Mouse (Mus musculus) heart, embryonic 14.5 days (tissue): ENCODE data around the gene Snx29. TPM values are rescaled to one million over a fixed set of nuclear protein-coding genes. Genes with fewer than 3 reads are reported as not detected.

ENCODE experiments used
- ATAC-seq: fragments of 200-750 bp; cut with Nextera tagmentation; 2 replicates; pipeline ENCODE4 v1.8.0; 2017; ENCODE audit warnings: low read depth, moderate TSS enrichment; ENCODE audit not compliant: insufficient number of reproducible peaks, insufficient read depth, low FRiP score
- H3K27ac ChIP-seq, 2 experiments: fragments of 200-500 bp in 1 of 2; fragments of 300-500 bp in 1 of 2; sonication (generic) in 1 of 2; replicated peaks in 1 of 2; 2 replicates each; pipeline ENCODE4 v1.5.1; 2012 to 2014; ENCODE audit warnings: low read depth in 2 of 2, low read length in 2 of 2, control low read depth in 1 of 2, mild to moderate bottlenecking in 1 of 2, mixed read lengths in 1 of 2; ENCODE audit not compliant: control insufficient read depth in 1 of 2, insufficient read depth in 1 of 2
- H3K27me3 ChIP-seq: fragments of 300-500 bp; sonication (generic); 2 replicates; pipeline ENCODE4 v1.6.1; 2014; ENCODE audit warnings: mild to moderate bottlenecking, low read length, control low read depth; ENCODE audit not compliant: control insufficient read depth, insufficient read depth
- H3K36me3 ChIP-seq: fragments of 300-500 bp; sonication (generic); 2 replicates; pipeline ENCODE4 v1.6.1; 2014; ENCODE audit warnings: mild to moderate bottlenecking, control low read depth, low read length, mixed read lengths; ENCODE audit not compliant: control insufficient read depth, insufficient read depth
- H3K4me1 ChIP-seq, 2 experiments: fragments of 200-500 bp in 1 of 2; fragments of 300-500 bp in 1 of 2; sonication (generic) in 1 of 2; 2 replicates each; pipeline ENCODE4 v1.6.1; 2012 to 2014; ENCODE audit warnings: low read length in 2 of 2, control low read depth in 1 of 2, mixed read lengths in 1 of 2; ENCODE audit not compliant: control insufficient read depth in 2 of 2, insufficient read depth in 2 of 2
- H3K4me2 ChIP-seq: fragments of 300-500 bp; sonication (generic); 2 replicates; pipeline ENCODE4 v1.6.1; 2014; ENCODE audit warnings: mild to moderate bottlenecking, low read length
- H3K4me3 ChIP-seq, 2 experiments: fragments of 200-500 bp in 1 of 2; fragments of 300-500 bp in 1 of 2; sonication (generic) in 1 of 2; 2 replicates each; pipeline ENCODE4 v1.5.1; 2012 to 2014; ENCODE audit warnings: low read length in 2 of 2, mild to moderate bottlenecking in 2 of 2, control low read depth in 1 of 2, low read depth in 1 of 2, moderate library complexity in 1 of 2; ENCODE audit not compliant: control insufficient read depth in 1 of 2, insufficient read depth in 1 of 2
- H3K9ac ChIP-seq: fragments of 300-500 bp; sonication (generic); 2 replicates; pipeline ENCODE4 v1.6.1; 2014; ENCODE audit warnings: mild to moderate bottlenecking, low read length
- H3K9me3 ChIP-seq: fragments of 300-500 bp; sonication (generic); 2 replicates; pipeline ENCODE4 v1.6.1; 2016; ENCODE audit warnings: low read length, control low read depth; ENCODE audit not compliant: control insufficient read depth
- WGBS: fragments of 180-500 bp; shearing (Covaris S2); extraction: QIAGEN DNeasy Blood & Tissue Kit; methylation state at CpG from one replicate; pipeline ENCODE4 v1.1.7; 2014; 5-methylcytosine and 5-hydroxymethylcytosine counted together
- polyA plus RNA-seq: library from polyadenylated mRNA; unstranded; fragments of >200 nt; fragmentation: Nextera tagmentation; extraction: Ambion mirVana; gene quantifications from 2 replicates; pipeline ENCODE4 v1.2.1, GENCODE M21; 2014

Snx29 gene
- polyA plus RNA-seq, 1 experiment from 2014 or later = 7.7 TPM

- Histone ChIP-seq H3K4me3 (no peak overlapping the region), H3K4me2 (no peak overlapping the region), H3K9me3 (no peaks in the 10 kb centered on the region), H3K36me3 (0 out of 2 replicates have a peak, but pooled peaks cover 3% of the 10 kb centered on the region), H3K27ac (no peak overlapping the region), H3K27me3 (no peaks in the 10 kb centered on the region), H3K4me1 (no peaks in the 10 kb centered on the region), H3K9ac (no peak overlapping the region)
- WGBS = 90% methylated on average over 8 of the region's 8 CpGs
- no peak for ATAC-seq
Observed at GRCm38 (mm10) chr16:11757471-11757870, 434.8 kb downstream of the Snx29 start.

GRCm38 (mm10) chr16:11757951-11758350 is 435.2 kb downstream of the Snx29 start:
- H3K4me3 ChIP-seq = no peak overlapping the region
- H3K9me3 ChIP-seq = no peaks in the 10 kb centered on the region
- WGBS = 72% methylated on average over 7 of the region's 7 CpGs
- H3K36me3 ChIP-seq = 0 out of 2 replicates have a peak, but pooled peaks cover 3% of the 10 kb centered on the region
- H3K27ac ChIP-seq = no peak overlapping the region
- H3K4me1 ChIP-seq = no peaks in the 10 kb centered on the region
- H3K4me2 ChIP-seq = no peak overlapping the region
- ATAC-seq = no peak
- H3K9ac ChIP-seq = no peak overlapping the region
- no peaks in the 10 kb centered on the region for H3K27me3 ChIP-seq

- Histone ChIP-seq H3K4me3 (no peak overlapping the region), H3K9me3 (peaks cover 5% of the 10 kb centered on the region; the same call in 1 of the 2 replicates), H3K4me2 (no peak overlapping the region), H3K27me3 (no peaks in the 10 kb centered on the region), H3K4me1 (no peaks in the 10 kb centered on the region), H3K9ac (no peak overlapping the region), H3K36me3 (no peaks in the 10 kb centered on the region), H3K27ac (no peak overlapping the region)
- no peak for ATAC-seq
- WGBS = 59% methylated on average over 2 of the region's 2 CpGs
Observed at GRCm38 (mm10) chr16:11772318-11772717, 449.6 kb downstream of the Snx29 start.

- ATAC-seq = no peak
- Histone ChIP-seq H3K27ac (no peak overlapping the region), H3K27me3 (no peaks in the 10 kb centered on the region)
Observed at GRCm38 (mm10) chr16:11774321-11774720, 451.6 kb downstream of the Snx29 start.

GRCm38 (mm10) chr16:11776528-11776927 is 453.8 kb downstream of the Snx29 start:
- Histone ChIP-seq H3K4me2 (no peak overlapping the region), H3K27ac (no peak overlapping the region), H3K9me3 (no peaks in the 10 kb centered on the region), H3K4me1 (no peaks in the 10 kb centered on the region), H3K4me3 (no peak overlapping the region), H3K9ac (no peak overlapping the region), H3K36me3 (no peaks in the 10 kb centered on the region), H3K27me3 (no peaks in the 10 kb centered on the region)
- 69% methylated on average over 3 of the region's 3 CpGs for WGBS
- ATAC-seq = no peak

More at GRCm38 (mm10) chr16:11774321-11774720, 451.6 kb downstream of the Snx29 start:
- no peak overlapping the region for H3K4me3 ChIP-seq
- peaks cover 5% of the 10 kb centered on the region; the same call in 1 of the 2 replicates for H3K9me3 ChIP-seq
- WGBS = 81% methylated on average over 1 of the region's 1 CpGs
- no peaks in the 10 kb centered on the region for H3K4me1 ChIP-seq
- no peaks in the 10 kb centered on the region for H3K36me3 ChIP-seq
- H3K9ac ChIP-seq = no peak overlapping the region
- no peak overlapping the region for H3K4me2 ChIP-seq

- no peak overlapping the region for H3K4me3 ChIP-seq
- no peak overlapping the region for H3K4me2 ChIP-seq
- H3K27me3 ChIP-seq = no peaks in the 10 kb centered on the region
- H3K36me3 ChIP-seq = no peaks in the 10 kb centered on the region
- WGBS = 77% methylated on average over 5 of the region's 5 CpGs
- peaks cover 4 to 8% of the 10 kb centered on the region in 2 experiments; a peak in 3 of 4 replicates for H3K4me1 ChIP-seq
- ATAC-seq = no peak
- H3K27ac ChIP-seq = no peak overlapping the region
- H3K9me3 ChIP-seq = no peaks in the 10 kb centered on the region
- H3K9ac ChIP-seq = no peak overlapping the region
Observed at GRCm38 (mm10) chr16:11778191-11778590, 455.5 kb downstream of the Snx29 start.

- no peak overlapping the region for H3K4me2 ChIP-seq
- no peak overlapping the region for H3K4me3 ChIP-seq
- 78% methylated on average over 9 of the region's 9 CpGs for WGBS
- H3K9ac ChIP-seq = no peak overlapping the region
- ATAC-seq = no peak
- peaks cover 4 to 8% of the 10 kb centered on the region in 2 experiments; a peak in 3 of 4 replicates for H3K4me1 ChIP-seq
- no peak overlapping the region for H3K27ac ChIP-seq
- H3K27me3 ChIP-seq = no peaks in the 10 kb centered on the region
- H3K36me3 ChIP-seq = no peaks in the 10 kb centered on the region
- H3K9me3 ChIP-seq = no peaks in the 10 kb centered on the region
Observed at GRCm38 (mm10) chr16:11778715-11779460, 456.2 kb downstream of the Snx29 start.
